Mouse (Mus musculus) testis, adult 10 weeks (tissue): ENCODE measurements around the gene Ufsp2. TPM values are rescaled to one million over a fixed set of nuclear protein-coding genes. Genes with fewer than 3 reads are reported as not detected.

Experiments used
- polyA plus RNA-seq: library from polyadenylated mRNA; stranded (reverse); fragments of 350-450 nt; fragmentation: Illumina TruSeq; extraction: RNeasy Lipid Tissue Mini Kit (QIAGEN cat#74804); gene quantifications from one replicate; pipeline ENCODE4 v1.2.3, GENCODE M21; 2014; ENCODE audit warnings: low read depth, low replicate concordance

Gene Ufsp2
- polyA plus RNA-seq: 66.1 TPM

GRCm38 (mm10) chr8:45975126-45975836, at the start of gene Ufsp2, which contains the start of gene 1700029J07Rik:
Ufsp2 (plus strand) TSS chr8:45975528.
1700029J07Rik (minus strand) TSS chr8:45975252.

DNA sequence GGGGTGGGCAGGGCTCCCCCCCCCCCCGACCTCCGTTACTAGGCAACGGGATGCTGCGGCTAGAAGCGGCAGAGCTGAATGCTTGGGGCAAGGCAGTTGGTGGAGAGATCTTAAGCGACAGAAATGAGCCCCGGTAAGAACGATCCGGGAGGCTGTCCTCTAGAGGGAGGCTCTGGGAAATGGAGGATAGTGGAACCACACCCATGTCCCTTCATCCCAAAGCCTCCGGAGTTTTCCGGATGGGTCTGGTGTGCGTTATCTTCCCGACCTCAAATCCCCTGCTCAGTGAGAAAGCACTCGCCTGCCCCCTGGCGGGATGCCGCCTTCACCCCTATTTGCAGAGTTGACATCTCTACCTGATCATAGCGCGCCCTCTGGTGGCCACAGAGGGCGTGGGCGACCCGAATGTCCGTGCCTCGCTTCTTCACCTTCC, 40.7 kb upstream of the Ufsp2 start, which contains the start of gene Ccdc110:
TSS of gene Ccdc110 (plus strand) at position 38 of the 433 bp plus-strand sequence.

GRCm38 (mm10) chr8:45999138-45999783, 23.9 kb downstream of the Ufsp2 start, which contains the start of gene Lrp2bp:
Lrp2bp (plus strand) TSS chr8:45999303.

GRCm38 (mm10) chr8:46005596-46005995, 30.3 kb downstream of the Ufsp2 start, which contains the start of gene Ankrd37:
Ankrd37 (minus strand) TSS chr8:46005707.

Other genes starting within 250 kb of the Ufsp2 start
- gene Pdlim3, start 90.1 kb upstream of the Ufsp2 start, polyA plus RNA-seq: 5.6 TPM
- gene Ccdc110, start 40.9 kb upstream of the Ufsp2 start, polyA plus RNA-seq: 201 TPM
- gene 1700029J07Rik, start 276 bp upstream of the Ufsp2 start, polyA plus RNA-seq: 206 TPM
- gene Lrp2bp, start 23.8 kb downstream of the Ufsp2 start, polyA plus RNA-seq: 191 TPM
- gene Ankrd37, start 30.2 kb downstream of the Ufsp2 start, polyA plus RNA-seq: 3.7 TPM
- gene Cfap97, start 176.2 kb downstream of the Ufsp2 start, polyA plus RNA-seq: 707 TPM
- 48.1 TPM for gene Snx25, start 176.6 kb downstream of the Ufsp2 start, polyA plus RNA-seq
- gene Slc25a4, start 235.8 kb downstream of the Ufsp2 start, polyA plus RNA-seq: 29.9 TPM